Mouse (Mus musculus) telencephalon, adult 2 months (tissue): ENCODE data around the gene Fscn3.

Experiments used
- DNase-seq: peaks from one replicate; pipeline ENCODE4 v3.0.0-alpha.2; 2011; ENCODE audit warnings: low read depth, low spot score

Fscn3 gene

DNA sequence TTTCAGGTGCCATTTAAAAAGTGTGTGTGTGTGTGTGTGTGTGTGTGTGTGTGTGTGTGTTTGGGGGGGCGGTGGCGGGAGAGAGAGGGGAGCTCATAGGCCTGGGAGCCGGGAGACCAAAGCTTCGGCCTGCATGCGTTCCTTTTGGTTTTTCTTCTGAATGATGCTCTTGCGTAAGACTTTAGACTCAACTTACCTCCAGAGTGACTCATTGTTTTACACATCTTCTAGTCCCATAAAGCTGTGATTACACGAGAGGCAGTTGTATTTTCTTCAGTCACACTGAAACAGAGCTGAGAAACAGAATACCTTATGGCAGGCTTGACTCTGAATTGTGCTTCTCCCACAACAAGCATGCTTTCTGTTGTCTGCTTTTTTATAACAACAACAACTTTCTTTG, 59.3 kb downstream of the Fscn3 start:
- DNase-seq: peak; percentile 26
